Mouse (Mus musculus) neural tube, embryonic 15.5 days (tissue): ENCODE results near the gene Arl6. TPM values are rescaled to one million over a fixed set of nuclear protein-coding genes. Genes with fewer than 3 reads are reported as not detected.

Experiments
- polyA plus RNA-seq: library from polyadenylated mRNA; unstranded; fragments of >200 nt; fragmentation: Nextera tagmentation; extraction: Ambion mirVana; gene quantifications from 2 replicates; pipeline ENCODE4 v1.2.1, GENCODE M21; 2015

Gene Arl6
- polyA plus RNA-seq, 1 experiment from 2014 or later: 51.2 TPM

Other genes starting within 250 kb of the Arl6 start
- gene Gabrr3, start 232.1 kb downstream of the Arl6 start, polyA plus RNA-seq: not detected in 2 replicates
- 15.4 and 19.9 TPM in 2 replicates for gene Riox2, start 167.6 kb downstream of the Arl6 start, polyA plus RNA-seq
- gene Crybg3, start 38.4 kb downstream of the Arl6 start, polyA plus RNA-seq: 1.8 and 2.8 TPM in 2 replicates